Mouse (Mus musculus) neural tube, embryonic 12.5 days (tissue): Measurements from ENCODE around the gene Gm13290. TPM values are rescaled to one million over a fixed set of nuclear protein-coding genes. Genes with fewer than 3 reads are reported as not detected.

ENCODE experiments used
- polyA plus RNA-seq: library from polyadenylated mRNA; unstranded; fragments of >200 nt; fragmentation: Nextera tagmentation; extraction: Ambion mirVana; gene quantifications from 2 replicates; pipeline ENCODE4 v1.2.1, GENCODE M21; 2016

Gene Gm13290
- polyA plus RNA-seq, 1 experiment from 2014 or later, result 0.22 TPM

Other genes starting within 250 kb of the Gm13290 start
- not detected in 2 replicates for gene Ifna15, start 215.6 kb upstream of the Gm13290 start, polyA plus RNA-seq
- gene Ifna14, start 202.0 kb upstream of the Gm13290 start, polyA plus RNA-seq, result not detected in 2 replicates
- not detected in 2 replicates for gene Ifna9, start 181.4 kb upstream of the Gm13290 start, polyA plus RNA-seq
- not detected in 2 replicates for gene Ifna12, start 170.5 kb upstream of the Gm13290 start, polyA plus RNA-seq
- gene C87499, start 139.4 kb upstream of the Gm13290 start, polyA plus RNA-seq, result not detected in 2 replicates
- gene Ifna13, start 129.4 kb upstream of the Gm13290 start, polyA plus RNA-seq, result not detected in 2 replicates
- gene Ifna16, start 96.9 kb upstream of the Gm13290 start, polyA plus RNA-seq, result not detected in 2 replicates
- not detected in 2 replicates for gene Ifna2, start 89.9 kb upstream of the Gm13290 start, polyA plus RNA-seq
- gene Ifnab, start 82.5 kb upstream of the Gm13290 start, polyA plus RNA-seq, result not detected in 2 replicates
- gene Gm26566, start 52.0 kb upstream of the Gm13290 start, polyA plus RNA-seq, result 1.6 and 2.0 TPM in 2 replicates
- gene Klhl9, start 51.4 kb upstream of the Gm13290 start, polyA plus RNA-seq, result 127 and 132 TPM in 2 replicates
- gene Gm13271, start 19.0 kb upstream of the Gm13290 start, polyA plus RNA-seq, result not detected in 2 replicates
- 0.32 and 0.46 TPM in 2 replicates for gene Gm13283, start 13.7 kb upstream of the Gm13290 start, polyA plus RNA-seq
- gene Gm13289, start 3.1 kb downstream of the Gm13290 start, polyA plus RNA-seq, result not detected in 2 replicates
- not detected in 2 replicates for gene Gm13272, start 6.0 kb downstream of the Gm13290 start, polyA plus RNA-seq
- not detected in 2 replicates for gene Ifnz, start 8.3 kb downstream of the Gm13290 start, polyA plus RNA-seq
- gene Gm13276, start 11.9 kb downstream of the Gm13290 start, polyA plus RNA-seq, result not detected in 2 replicates
- not detected in 2 replicates for gene Gm13277, start 14.8 kb downstream of the Gm13290 start, polyA plus RNA-seq
- gene Gm13278, start 17.7 kb downstream of the Gm13290 start, polyA plus RNA-seq, result not detected in 2 replicates
- gene Gm13275, start 20.7 kb downstream of the Gm13290 start, polyA plus RNA-seq, result not detected in 2 replicates
- not detected in 2 replicates for gene Gm13279, start 23.6 kb downstream of the Gm13290 start, polyA plus RNA-seq
- gene Gm13285, start 25.8 kb downstream of the Gm13290 start, polyA plus RNA-seq, result 0.58 and 0.77 TPM in 2 replicates
- not detected in 2 replicates for gene Gm13287, start 29.4 kb downstream of the Gm13290 start, polyA plus RNA-seq
- gene Gm13288, start 31.7 kb downstream of the Gm13290 start, polyA plus RNA-seq, result not detected in 2 replicates
- not detected in 2 replicates for gene Ifna7, start 42.4 kb downstream of the Gm13290 start, polyA plus RNA-seq
- not detected in 2 replicates for gene Ifna11, start 46.1 kb downstream of the Gm13290 start, polyA plus RNA-seq
- gene Ifna6, start 53.6 kb downstream of the Gm13290 start, polyA plus RNA-seq, result not detected in 2 replicates
- not detected in 2 replicates for gene Ifna5, start 61.7 kb downstream of the Gm13290 start, polyA plus RNA-seq
- not detected in 2 replicates for gene Ifna4, start 68.0 kb downstream of the Gm13290 start, polyA plus RNA-seq
- not detected in 2 replicates for gene Ifna1, start 76.3 kb downstream of the Gm13290 start, polyA plus RNA-seq
- not detected in 2 replicates for gene Ifne, start 106.4 kb downstream of the Gm13290 start, polyA plus RNA-seq